Mouse (Mus musculus) kidney, postnatal 0 days (tissue): ENCODE measurements at regions not wholly inside any gene's neighbourhood (a gene's known extent, or its start where the extent isn't known, plus 50 kb on each side); places are given as distances from the start of the nearest gene placed in this dataset.

Experiments
- ATAC-seq: fragments of 200-750 bp; cut with Nextera tagmentation; replicated peaks from 2 replicates; pipeline ENCODE4 v1.8.0; 2017; ENCODE audit warnings: low read depth, moderate number of reproducible peaks, moderate TSS enrichment, moderate library complexity; ENCODE audit not compliant: low FRiP score
- DNase-seq: peaks from one replicate; pipeline ENCODE4 v3.0.0-alpha.2; 2016; ENCODE audit warnings: low spot score
- H3K27ac ChIP-seq: fragments of 300-500 bp; sonication (generic); 2 replicates; pipeline ENCODE4 v1.5.1; 2014; ENCODE audit warnings: mild to moderate bottlenecking
- H3K27me3 ChIP-seq: fragments of 300-500 bp; sonication (generic); 2 replicates; pipeline ENCODE4 v1.6.1; 2014; ENCODE audit warnings: low read length, mixed read lengths; ENCODE audit not compliant: insufficient read depth
- H3K36me3 ChIP-seq: fragments of 300-500 bp; sonication (generic); 2 replicates; pipeline ENCODE4 v1.6.1; 2014; ENCODE audit warnings: low read length, mixed read lengths; ENCODE audit not compliant: insufficient read depth
- H3K4me1 ChIP-seq: fragments of 300-500 bp; sonication (generic); replicated peaks from 2 replicates; pipeline ENCODE4 v1.6.1; 2014; ENCODE audit warnings: antibody characterized with exemption, low read length, mixed read lengths; ENCODE audit not compliant: insufficient read depth
- H3K4me2 ChIP-seq: fragments of 300-500 bp; sonication (generic); 2 replicates; pipeline ENCODE4 v1.6.1; 2014; ENCODE audit warnings: mild to moderate bottlenecking, low read length, moderate library complexity, mixed read lengths
- H3K4me3 ChIP-seq: fragments of 300-500 bp; sonication (generic); replicated peaks from 2 replicates; pipeline ENCODE4 v1.5.1; 2014; ENCODE audit warnings: low read depth, low read length
- H3K9ac ChIP-seq: fragments of 300-500 bp; sonication (generic); 2 replicates; pipeline ENCODE4 v1.6.1; 2014; ENCODE audit warnings: low read depth, low read length
- H3K9me3 ChIP-seq: fragments of 300-500 bp; sonication (generic); replicated peaks from 2 replicates; pipeline ENCODE4 v1.6.1; 2016; ENCODE audit warnings: low read length, inconsistent platforms, mixed read lengths
- CTCF ChIP-seq: IDR thresholded peaks from 2 replicates; pipeline ENCODE4 v1.5.1; 2016; ENCODE audit warnings: antibody characterized with exemption, low read depth, mild to moderate bottlenecking, moderate library complexity
- WGBS: fragments of 180-500 bp; shearing (Covaris S2); extraction: QIAGEN DNeasy Blood & Tissue Kit; methylation state at CpG from one replicate; pipeline ENCODE4 v1.1.7; 2014; 5-methylcytosine and 5-hydroxymethylcytosine counted together

GRCm38 (mm10) chr9:104463701-104464100 lies 83.4 kb upstream of the Cpne4 start:
- WGBS: 87% methylated on average over 4 of the region's 4 CpGs
- H3K4me1 ChIP-seq: no peaks in the 10 kb centered on the region
- no peak overlapping the region for H3K4me2 ChIP-seq
- TF ChIP-seq CTCF: no peak
- no peaks in the 10 kb centered on the region for H3K9me3 ChIP-seq
- DNase-seq (no peak), ATAC-seq (no peak)
- H3K4me3 ChIP-seq: no peak overlapping the region
- H3K9ac ChIP-seq: no peak overlapping the region
- no peaks in the 10 kb centered on the region for H3K27me3 ChIP-seq
- H3K27ac ChIP-seq: no peak overlapping the region
- H3K36me3 ChIP-seq: no peaks in the 10 kb centered on the region

- no peak overlapping the region for H3K4me2 ChIP-seq
- no peak overlapping the region for H3K9ac ChIP-seq
- no peaks in the 10 kb centered on the region for H3K36me3 ChIP-seq
- no peak overlapping the region for H3K27ac ChIP-seq
- ATAC-seq (no peak), DNase-seq (no peak)
- H3K4me1 ChIP-seq: no peaks in the 10 kb centered on the region
- TF ChIP-seq CTCF: no peak
- H3K9me3 ChIP-seq: no peaks in the 10 kb centered on the region
- H3K27me3 ChIP-seq: no peaks in the 10 kb centered on the region
- no peak overlapping the region for H3K4me3 ChIP-seq
Measured at GRCm38 (mm10) chr9:104460133-104460532, 87.0 kb upstream of the Cpne4 start.

GRCm38 (mm10) chr9:104457635-104458034 lies 89.5 kb upstream of the Cpne4 start:
- Histone ChIP-seq H3K4me1 (no peaks in the 10 kb centered on the region), H3K27ac (no peak overlapping the region), H3K4me2 (no peak overlapping the region), H3K36me3 (no peaks in the 10 kb centered on the region), H3K9ac (no peak overlapping the region), H3K27me3 (no peaks in the 10 kb centered on the region), H3K9me3 (no peaks in the 10 kb centered on the region), H3K4me3 (no peak overlapping the region)
- TF ChIP-seq CTCF: peak; percentile 49; the same call in 1 of the 2 replicates
- ATAC-seq (no peak), DNase-seq (peak; percentile 5)
- 42% methylated on average over 4 of the region's 4 CpGs for WGBS

GRCm38 (mm10) chr9:104448577-104449165 lies 98.4 kb upstream of the Cpne4 start:
- no peaks in the 10 kb centered on the region for H3K4me1 ChIP-seq
- ATAC-seq: no peak
- no peak overlapping the region for H3K4me3 ChIP-seq
- no peak overlapping the region for H3K9ac ChIP-seq
- TF ChIP-seq CTCF: no peak
- no peaks in the 10 kb centered on the region for H3K36me3 ChIP-seq
- no peaks in the 10 kb centered on the region for H3K27me3 ChIP-seq
- H3K27ac ChIP-seq: no peak overlapping the region
- 72% methylated on average over 8 of the region's 8 CpGs for WGBS
- H3K9me3 ChIP-seq: no peaks in the 10 kb centered on the region
- H3K4me2 ChIP-seq: no peak overlapping the region
- no peak for DNase-seq

- DNase-seq (peak; percentile 6), ATAC-seq (no peak)
- 60% methylated on average over 5 of the region's 5 CpGs for WGBS
Measured at GRCm38 (mm10) chr9:104444906-104445305, 102.2 kb upstream of the Cpne4 start.

GRCm38 (mm10) chr9:104443236-104443635 lies 103.8 kb upstream of the Cpne4 start:
- no peak overlapping the region for H3K4me2 ChIP-seq
- ATAC-seq (no peak), DNase-seq (no peak)
- no peaks in the 10 kb centered on the region for H3K36me3 ChIP-seq
- no peaks in the 10 kb centered on the region for H3K9me3 ChIP-seq
- H3K27ac ChIP-seq: no peak overlapping the region
- no peak for TF ChIP-seq CTCF
- no peak overlapping the region for H3K9ac ChIP-seq
- no peak overlapping the region for H3K4me3 ChIP-seq
- WGBS: 64% methylated on average over 7 of the region's 7 CpGs
- no peaks in the 10 kb centered on the region for H3K4me1 ChIP-seq
- H3K27me3 ChIP-seq: no peaks in the 10 kb centered on the region

More at GRCm38 (mm10) chr9:104444906-104445305, 102.2 kb upstream of the Cpne4 start:
- Histone ChIP-seq H3K4me3 (no peak overlapping the region), H3K9me3 (no peaks in the 10 kb centered on the region), H3K4me2 (no peak overlapping the region), H3K36me3 (no peaks in the 10 kb centered on the region), H3K9ac (no peak overlapping the region), H3K27ac (no peak overlapping the region), H3K4me1 (no peaks in the 10 kb centered on the region), H3K27me3 (no peaks in the 10 kb centered on the region)
- peak; percentile 67 for TF ChIP-seq CTCF

GRCm38 (mm10) chr9:104413021-104413420 lies 75.5 kb upstream of the Acpp start:
- no peaks in the 10 kb centered on the region for H3K9me3 ChIP-seq
- no peaks in the 10 kb centered on the region for H3K4me1 ChIP-seq
- H3K27ac ChIP-seq: no peak overlapping the region
- no peak overlapping the region for H3K4me3 ChIP-seq
- H3K27me3 ChIP-seq: no peaks in the 10 kb centered on the region
- no peak for ATAC-seq
- WGBS: 7% methylated on average over 5 of the region's 5 CpGs
- H3K9ac ChIP-seq: no peak overlapping the region
- no peak for TF ChIP-seq CTCF
- DNase-seq: peak; percentile 55
- H3K36me3 ChIP-seq: no peaks in the 10 kb centered on the region
- no peak overlapping the region for H3K4me2 ChIP-seq
